Mouse (Mus musculus) CD8-positive naive resting alpha-beta T cell, adult 2 months (primary cell): Measurements from ENCODE around the gene Pdia3.
"Not testable (repeated sequence)": the region's sequence is repeated elsewhere in the genome, so short reads cannot be mapped to it uniquely, and the experiment has no call there.

Experiments
- DNase-seq, 2 experiments: peaks; one replicate each; pipeline ENCODE4 v3.0.0; 2022; ENCODE audit warnings: low read depth in 2 of 2, low spot score in 2 of 2

Pdia3 gene

DNA sequence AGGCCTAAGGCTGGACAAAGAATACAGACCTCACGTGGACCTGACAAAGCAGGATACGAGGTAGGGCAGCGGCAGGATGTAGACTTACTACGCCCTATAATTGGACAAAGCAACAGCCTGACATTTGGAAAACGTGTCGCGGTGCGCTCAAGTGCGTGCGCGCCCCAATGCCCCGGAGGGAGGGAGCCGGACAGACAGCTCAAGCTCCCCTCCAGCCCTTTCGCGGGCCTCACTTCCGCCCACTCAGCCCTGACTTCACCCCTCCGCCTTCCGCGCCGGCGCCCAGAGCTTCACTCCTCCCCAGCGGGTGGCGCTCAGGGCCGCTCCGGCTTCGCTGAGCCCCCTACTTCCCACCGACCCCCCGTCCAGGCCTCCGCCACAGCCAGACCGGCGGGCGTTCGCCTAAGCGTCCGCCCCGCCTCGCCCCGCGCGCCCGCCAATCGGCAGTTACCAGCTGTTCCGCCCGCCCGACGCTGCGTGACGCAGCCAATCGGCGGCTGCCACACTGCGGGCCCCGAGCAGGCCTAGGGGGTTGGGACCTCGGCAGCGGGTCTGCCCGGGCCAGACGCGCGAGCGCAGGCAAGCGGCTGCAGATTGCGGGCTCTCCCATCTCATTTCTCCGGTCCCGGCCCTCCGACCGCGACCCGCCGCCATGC lies at the start of gene Pdia3, which contains the start of gene Catsper2:
TSS of gene Pdia3 (plus strand) at position 389 of the 656 bp plus-strand sequence.
TSS of gene Catsper2 (minus strand) at position 406 of the 656 bp plus-strand sequence.
- DNase-seq: peak; percentile 85 to 86

DNA sequence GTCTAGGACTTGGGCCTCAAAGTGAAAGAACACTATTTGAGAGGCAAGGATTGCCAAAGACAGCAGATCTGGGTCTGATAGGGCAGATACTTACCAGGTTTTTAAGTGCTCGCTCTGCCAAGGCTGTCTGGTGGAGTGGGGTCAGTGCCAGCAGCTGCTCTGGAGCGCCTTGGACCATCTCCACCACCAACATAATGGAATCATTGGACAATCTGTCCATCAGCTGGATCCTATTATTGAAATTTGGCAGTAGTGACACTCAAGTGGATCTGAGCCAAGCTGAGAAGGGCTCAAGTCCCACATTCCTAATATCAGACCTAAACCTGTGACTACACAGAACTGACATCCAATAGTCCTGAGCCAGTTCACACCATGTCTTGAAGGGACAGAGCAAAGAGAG lies 44.7 kb upstream of the Pdia3 start:
- DNase-seq: no peak

DNA sequence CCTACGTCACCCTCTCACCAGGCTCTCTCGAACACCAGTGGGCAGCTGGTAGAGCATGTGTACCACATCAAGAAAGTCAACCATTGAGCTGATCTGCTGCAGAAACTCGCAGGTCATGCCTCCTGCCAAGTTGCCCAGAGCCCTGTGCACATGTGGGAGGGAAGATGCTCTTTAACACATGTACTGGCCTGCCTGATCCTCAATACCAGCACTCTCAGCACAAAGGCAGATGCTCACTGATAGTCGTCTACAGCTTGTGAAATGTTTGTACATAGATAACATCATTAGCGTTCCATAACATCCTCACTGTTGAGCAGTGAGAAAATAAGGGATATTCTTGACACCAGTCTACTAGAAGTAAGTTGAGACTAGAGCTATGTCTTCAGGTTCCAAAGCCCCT lies 42.7 kb upstream of the Pdia3 start:
- no peak for DNase-seq

DNA sequence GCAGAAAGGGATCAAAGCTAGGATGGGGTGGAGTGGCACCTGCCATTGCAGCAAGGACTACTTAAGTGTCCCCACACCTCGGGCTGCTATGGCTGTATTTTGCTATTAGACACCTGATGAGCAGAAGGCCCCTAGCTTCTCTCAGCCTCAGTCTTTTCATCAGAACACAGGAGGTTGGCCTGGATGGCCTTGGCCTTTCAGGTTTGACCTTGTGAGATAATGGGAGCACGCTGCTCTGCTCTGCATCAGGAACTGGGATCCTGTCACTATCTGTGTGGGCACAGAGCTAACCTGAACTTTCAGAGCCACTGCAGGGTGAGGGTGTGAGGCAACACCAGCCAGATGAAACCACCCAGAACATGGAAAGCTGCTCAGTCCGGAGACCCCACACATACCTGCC lies 41.3 kb upstream of the Pdia3 start:
- no peak for DNase-seq

DNA sequence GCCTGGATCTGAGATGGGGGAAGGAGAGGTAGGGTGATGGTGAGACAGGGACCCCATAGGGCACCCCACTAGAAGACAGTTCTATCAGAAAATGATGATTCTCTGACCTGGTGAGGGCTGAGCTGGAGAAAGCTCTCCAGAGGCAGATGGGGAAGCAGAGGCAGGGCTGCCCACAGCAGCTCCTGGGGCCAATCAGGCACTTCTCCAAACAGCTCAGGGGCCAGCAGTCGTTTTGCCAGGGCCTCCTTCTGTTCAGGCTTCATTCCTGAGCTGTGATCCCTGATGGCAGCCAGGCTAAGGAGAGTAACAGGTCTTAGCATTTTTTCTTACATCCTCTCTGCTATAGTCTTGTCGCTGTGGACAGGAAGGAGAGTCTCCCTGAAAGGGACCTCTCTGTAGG lies 38.8 kb upstream of the Pdia3 start:
- no peak for DNase-seq

DNA sequence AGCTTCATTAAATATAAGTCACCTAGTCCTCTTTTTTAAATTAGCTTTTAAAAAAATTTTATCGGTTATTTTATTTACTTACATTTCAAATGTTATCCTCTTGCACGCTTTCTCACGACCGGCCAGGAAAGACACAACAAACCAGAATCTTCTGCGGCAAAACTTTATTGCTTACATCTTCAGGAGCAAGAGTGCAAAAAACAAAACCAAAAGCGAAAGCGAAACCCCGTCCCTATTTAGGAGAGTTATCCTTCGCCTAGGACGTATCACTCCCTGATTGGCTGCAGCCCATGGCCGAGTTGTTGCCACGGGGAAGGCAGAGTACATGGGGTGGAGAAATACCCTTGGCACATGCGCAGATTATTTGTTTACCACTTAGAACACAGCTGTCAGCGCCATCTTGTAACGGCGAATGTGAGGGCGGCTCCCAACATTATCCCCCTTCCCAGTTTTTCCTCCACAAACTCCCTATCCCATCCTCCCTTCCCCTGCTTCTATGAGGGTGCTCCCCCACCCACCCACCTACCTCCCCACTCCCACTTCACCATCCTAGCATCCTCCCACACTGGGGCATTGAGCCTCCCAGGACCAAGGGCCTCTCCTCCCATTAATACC lies 26.5 kb upstream of the Pdia3 start, which contains the start of gene Strc:
TSS of gene Strc (minus strand) at position 208 of the 615 bp plus-strand sequence.
- DNase-seq: not testable (repeated sequence)

DNA sequence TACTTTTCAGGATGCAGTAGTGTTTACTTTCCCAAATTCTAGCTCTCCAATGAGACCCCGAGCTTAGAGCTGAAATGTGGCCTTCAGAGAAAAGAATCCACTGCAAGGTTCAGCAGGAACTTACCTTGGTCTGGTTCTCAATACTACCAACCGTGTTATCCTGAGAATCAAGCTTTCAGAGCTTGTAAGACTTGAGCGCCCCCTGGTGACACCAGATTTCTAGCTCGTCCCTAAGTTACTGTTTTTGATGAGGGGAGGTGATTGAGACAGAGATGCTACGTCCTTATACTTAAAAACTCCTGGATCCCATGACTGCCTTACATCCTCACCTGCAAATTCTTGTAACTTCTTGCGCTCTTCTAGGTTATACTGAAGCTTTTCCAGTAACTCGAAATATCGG lies 17.0 kb upstream of the Pdia3 start:
- DNase-seq: peak; percentile 65 to 79

DNA sequence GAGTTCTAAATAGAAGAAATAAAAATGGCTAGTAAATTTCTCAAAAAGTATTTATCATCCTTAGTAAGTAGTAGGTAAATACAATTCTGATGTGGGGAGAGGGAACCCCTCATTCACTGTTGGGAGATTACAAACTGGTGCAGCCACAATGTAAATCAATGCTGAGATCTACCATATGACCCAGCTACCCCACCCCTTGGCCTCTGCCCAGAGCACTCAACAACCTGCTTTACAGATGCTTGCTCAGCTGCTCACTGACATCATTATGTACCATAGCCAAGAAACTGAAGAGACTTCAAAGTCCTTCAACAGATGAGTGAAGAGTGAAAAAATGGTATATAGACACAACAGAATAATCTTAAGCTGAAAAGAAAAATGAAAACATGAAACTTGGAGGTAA lies 10.3 kb upstream of the Pdia3 start:
- DNase-seq: no peak

DNA sequence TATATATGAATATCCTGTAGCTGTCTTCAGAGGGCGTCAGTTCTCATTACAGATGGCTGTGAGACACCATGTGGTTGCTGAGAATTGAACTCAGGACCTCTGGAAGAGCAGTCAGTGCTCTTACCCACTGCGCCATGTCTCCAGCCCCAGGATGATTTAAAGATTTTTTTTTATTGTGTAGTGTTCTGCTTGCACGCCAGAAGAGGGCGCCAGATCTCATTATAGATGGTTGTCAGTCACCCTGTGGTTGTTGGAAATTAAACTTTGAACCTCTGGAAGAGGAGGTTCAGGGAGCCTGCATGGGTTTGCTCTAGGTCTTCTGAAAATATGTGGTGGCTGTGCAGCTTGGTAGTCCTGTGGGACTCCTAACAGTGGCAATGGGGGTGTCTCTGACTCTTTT lies 5.4 kb upstream of the Pdia3 start:
- DNase-seq: peak; percentile 52 to 69

DNA sequence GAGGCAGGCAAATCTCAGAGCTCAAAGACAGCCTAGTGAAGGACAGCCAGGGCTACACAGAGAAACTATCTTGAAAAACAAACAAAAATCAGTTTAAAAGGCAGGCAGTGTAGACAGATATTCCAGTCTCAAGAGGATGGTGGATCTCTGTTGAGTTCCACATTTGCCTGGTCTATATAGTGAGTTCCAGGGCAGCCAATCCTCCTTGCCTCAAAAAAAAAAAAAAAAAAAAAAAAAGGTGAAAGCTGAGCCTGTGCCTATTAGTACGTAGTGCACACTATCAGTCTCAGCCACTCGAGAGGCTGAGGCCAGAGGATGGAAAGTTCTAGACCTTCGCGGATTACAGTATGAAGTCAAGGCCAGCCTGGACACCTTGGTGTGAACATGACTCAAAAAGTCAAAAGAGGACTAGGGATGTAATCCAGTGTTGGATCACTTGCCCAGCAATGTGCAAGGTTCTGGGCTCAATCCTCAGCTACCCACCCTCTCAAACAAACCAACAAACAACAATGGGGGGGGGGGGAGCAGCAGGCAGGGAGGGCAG lies 660 bp upstream of the Pdia3 start:
- DNase-seq: no peak

DNA sequence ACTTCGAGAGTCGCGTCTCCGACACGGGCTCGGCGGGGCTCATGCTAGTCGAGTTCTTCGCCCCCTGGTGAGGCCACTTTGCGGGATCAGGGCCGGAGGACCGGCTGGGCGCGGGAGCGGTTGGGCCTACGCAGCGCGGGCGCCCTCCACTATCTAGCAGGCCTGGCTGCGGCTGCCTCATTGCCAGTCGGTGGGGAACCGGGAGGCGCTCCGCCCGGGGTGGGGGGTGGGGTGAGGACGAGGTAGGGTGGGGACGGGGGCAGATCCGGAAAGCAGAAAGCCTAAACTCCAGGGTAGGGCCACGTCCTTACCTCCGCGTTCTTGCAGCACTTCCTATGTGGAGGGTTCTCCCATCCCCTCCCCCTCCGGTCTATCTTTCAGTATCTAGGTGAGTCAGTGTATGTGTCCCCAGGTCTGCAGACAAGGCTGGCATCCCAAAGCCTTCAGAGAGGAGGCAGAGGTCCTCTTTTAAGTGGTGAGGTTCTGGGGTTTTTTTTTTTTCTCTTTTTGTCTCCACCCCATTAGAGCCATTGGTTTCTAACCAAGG lies 637 bp downstream of the Pdia3 start:
- peak; percentile 10 to 21 for DNase-seq

DNA sequence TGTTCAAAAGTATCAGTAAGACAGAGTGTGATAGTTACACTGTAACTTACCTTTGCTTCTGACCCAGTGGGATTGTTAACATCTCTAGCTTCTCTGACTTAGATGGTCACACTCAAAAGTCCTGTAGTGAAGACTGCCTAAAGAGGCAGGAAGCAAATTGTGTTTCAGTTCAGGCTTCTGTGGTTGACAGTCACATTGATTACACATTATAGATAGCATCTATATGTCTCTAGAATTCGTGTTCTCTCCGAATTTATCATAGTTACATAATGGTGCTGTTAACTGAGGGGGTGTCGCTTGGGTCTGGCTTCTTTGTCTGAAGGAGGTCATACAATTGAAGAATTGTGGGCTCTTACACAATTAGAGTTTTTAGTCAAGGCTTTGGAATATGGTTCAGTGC lies 1.5 kb downstream of the Pdia3 start:
- DNase-seq: no peak

DNA sequence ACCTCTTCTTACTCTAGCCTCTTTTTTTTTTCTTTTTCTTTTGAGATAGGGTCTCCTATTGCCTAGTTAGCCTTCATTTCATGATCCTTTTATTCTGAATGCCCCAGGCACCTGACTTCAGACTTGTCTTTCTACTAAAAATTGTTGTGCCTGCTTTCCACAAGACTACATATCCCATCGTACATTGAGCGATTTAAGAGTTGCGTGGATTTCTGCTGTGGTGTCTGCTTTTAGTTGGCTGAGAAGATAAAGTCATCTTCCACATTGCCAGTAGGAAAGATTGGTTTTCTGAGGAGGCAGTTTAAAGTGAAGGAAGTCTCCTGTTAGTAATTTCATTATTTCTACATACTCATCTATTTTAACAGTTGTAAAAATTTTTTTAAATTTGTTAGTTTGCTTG lies 2.0 kb downstream of the Pdia3 start:
- no peak for DNase-seq

DNA sequence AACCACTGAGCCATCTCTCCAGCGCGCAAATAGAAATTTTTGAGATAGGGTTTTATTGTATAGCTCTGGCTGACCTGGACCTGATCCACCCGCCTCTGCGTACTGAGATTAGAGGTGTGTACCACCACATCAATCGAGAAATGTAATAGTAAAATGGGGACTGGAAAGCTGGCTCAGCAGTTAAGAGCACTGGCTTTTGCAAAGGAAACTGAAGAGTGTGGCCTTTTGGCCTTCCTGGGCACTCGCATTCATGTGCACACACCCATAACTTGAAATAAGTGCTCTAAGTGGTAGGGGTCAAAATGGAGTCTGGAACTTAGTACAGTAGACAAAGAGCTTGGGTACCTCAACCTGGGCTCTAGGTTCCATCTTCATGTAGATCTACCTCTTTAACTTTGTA lies 2.8 kb downstream of the Pdia3 start:
- no peak for DNase-seq

DNA sequence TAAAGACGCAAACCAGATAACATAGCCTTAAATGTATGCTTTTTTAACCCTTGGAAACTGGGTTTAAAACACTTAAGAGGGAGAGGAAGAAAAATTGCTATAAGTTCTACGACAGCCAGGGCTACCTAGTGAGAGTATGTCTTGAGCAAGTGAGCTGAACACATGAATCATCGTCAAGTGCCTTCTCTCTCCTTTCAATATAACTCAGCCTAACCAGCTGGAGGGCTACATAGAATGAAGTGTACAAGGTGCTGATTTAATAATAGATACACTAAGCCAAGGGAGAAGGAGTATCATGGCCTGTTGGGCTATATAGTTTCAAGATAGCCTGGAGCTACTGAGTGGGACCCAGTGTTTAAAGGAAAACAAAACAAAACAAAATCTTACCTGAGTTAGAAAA lies 4.9 kb downstream of the Pdia3 start:
- DNase-seq: no peak

DNA sequence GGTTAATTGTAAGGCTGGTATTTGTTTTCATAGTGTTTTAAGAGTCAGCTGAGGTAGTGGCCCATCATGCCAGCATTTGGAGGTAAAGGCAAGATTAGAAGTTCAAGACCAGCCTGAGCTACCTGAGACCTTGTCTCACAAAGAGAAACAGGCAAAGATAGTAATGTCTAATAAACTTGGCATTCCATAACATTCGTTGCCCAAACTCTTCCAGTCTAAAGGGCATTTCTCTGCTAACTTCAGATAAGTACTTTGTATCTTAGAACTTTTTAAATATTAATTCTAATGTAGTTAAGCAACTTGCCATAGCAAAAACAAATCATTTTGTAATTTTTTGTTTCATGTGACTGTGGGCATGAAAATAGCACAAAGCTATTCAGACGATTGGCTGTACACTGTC lies 9.6 kb downstream of the Pdia3 start:
- no peak for DNase-seq

DNA sequence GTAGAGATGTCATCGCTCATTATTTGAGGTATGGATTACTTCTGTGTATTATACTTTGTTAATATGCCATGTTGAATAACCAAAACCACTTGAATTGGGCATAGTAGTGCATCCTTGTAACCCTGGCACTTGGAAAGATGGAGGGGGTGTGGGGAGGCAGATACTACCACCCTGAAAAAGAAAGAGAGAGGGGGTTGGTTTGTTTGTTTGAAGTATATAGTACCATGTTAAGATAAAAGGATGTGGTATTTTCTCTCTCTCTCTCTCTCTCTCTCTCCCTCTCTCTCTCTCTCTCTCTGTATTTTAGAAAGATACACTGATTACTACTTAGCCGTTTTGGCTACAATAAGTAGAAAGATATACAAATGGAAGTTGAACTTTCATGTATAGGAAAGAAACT lies 12.3 kb downstream of the Pdia3 start:
- DNase-seq: no peak

DNA sequence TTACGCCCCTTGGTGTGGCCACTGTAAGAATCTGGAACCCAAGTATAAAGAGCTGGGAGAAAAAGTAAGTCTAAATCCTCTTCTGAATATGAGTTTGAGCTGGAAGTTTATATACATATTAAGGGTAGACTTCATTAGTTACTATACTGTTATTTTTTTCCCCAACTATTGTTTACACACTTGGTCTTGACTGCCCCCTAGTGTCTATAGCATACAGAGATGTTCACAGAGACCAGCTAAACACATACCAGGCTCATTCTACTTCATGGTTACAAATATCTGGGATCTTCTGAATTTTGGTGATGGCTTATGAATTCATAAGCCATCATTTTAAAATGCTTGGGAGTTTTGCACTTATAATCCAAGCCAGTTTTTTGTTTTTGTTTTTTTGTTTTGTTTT lies 21.3 kb downstream of the Pdia3 start:
- peak in 1 of 2 experiments; percentile 41 for DNase-seq

DNA sequence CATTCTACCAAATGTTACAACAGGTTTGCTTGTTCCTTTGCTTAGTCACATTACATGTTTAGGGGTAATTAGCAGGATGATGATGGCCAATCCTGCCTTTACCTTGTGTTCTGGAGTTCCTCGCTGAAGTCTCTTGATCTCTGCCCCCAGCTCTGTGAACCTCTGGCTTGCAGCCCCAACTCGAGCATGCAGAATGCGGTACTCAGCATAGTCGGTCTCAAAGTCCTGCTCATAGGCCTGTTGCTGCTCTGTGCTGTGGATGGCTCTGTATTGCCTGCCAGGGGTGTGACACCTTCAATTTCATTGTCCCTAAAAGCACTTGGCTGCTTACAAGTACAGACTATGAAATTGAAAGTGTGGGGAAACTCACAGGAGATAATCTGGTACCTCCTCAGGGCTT lies 26.2 kb downstream of the Pdia3 start:
- DNase-seq: no peak

DNA sequence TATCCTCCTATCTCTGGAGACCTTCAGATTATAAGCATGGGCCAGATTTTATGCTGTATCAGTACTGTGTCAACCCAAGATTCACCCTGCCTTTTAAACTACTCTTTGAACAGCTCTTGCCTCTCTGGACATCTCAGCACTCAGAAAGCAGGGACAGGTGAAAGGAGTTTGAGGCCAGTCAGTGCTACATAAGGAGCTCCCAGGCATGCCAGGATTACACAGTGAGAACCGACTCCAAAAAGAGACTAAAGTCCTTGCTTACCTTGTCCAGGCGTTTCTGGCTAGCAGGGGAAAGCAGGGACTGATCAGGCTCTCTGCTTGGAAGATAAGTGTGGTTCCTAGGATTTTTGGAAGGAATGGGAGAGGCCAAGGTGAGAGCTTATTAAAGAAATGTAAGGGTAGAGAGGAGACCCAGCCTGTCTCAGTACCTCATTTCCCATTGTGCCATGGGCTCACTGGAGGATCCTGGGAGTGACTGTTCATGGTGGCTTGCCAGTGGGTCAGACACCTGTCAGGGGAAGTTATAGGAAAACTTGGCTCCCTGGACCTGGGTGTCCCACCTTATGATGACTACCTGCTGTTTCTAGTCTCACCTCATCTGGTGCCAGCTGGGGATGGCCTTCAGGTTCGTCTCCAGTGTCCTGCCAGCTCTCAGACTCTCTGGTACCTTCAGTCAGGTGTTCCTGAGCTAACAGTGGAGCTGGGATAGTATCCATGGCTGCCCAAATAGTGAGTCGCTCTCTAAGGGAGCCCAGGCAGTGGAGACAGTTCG lies 27.4 kb downstream of the Pdia3 start:
- DNase-seq: no peak

DNA sequence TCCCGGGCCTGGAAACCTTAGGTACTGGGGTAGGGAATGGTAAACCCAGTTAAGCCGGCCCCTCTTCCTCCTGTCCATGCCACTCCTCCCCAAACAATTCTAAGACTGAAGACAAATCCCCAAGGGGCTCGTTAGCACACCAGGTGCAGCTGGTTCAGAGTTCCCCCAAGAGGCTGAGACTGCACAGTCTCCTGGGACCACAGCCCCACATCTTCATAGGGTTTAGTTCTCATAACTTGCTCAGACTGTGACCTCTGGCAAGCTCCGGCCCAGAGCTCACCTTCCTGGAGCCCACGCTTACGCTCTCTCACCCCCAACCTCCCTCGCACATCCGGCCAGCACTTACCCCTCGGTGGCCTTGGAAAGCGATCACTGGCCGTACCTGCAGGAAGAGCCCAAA lies 28.2 kb downstream of the Pdia3 start:
- no peak for DNase-seq
